Mouse (Mus musculus): ENCODE measurements around the gene Xrcc3. TPM values are rescaled to one million over a fixed set of nuclear protein-coding genes. Genes with fewer than 3 reads are reported as not detected.

Xrcc3 gene
- total and polyA plus RNA-seq, 3 experiments = 11.8 to 16.3 (median 13.3) TPM

DNA sequence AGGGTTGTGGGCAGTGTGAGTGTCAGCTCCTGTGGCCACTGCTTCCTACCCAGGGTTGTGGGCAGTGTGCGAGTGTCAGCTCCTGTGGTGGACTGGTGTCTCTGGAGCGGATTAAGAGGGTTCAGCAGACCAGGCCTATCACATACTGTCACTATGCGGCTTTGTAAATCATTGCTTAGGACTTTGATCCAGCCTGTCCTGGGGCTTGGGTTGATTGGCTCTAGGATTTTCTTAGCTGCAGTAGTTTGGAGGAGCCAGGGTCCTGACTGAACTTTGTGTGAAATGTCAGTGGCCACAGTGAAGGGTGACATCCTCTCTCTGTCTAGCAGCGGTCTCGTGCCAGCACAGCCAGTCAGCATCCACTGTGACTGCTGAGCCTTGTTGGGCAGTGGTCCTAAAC lies 23.6 kb downstream of the Xrcc3 start:
- Histone ChIP-seq H3K4me3 (replicated peaks in 1 of 3; ENCODE audit: low read depth in 2 of 3, low read length in 2 of 3, poor library complexity in 1 of 3) (no peak overlapping the region), H3K4me2 (ENCODE audit: insufficient read depth, low read depth, poor library complexity, severe bottlenecking) (no peak overlapping the region), H3K36me3 (replicated peaks in 1 of 2; ENCODE audit: control insufficient read depth in 1 of 2, insufficient read depth in 1 of 2, low read length in 1 of 2) (peaks cover 64 to 87% of the 10 kb centered on the region in 2 experiments), H3K9me3 (replicated peaks; ENCODE audit: low read length) (no peaks in the 10 kb centered on the region), H3K9ac (ENCODE audit: insufficient read depth, low read depth) (no peak overlapping the region), H3K4me1 (ENCODE audit: control insufficient read depth in 1 of 2, insufficient read depth in 2 of 2) (peaks cover 13 to 52% of the 10 kb centered on the region in 2 experiments), H3K79me2 (replicated peaks; ENCODE audit: control insufficient read depth, extremely low read depth, insufficient read depth, poor library complexity, severe bottlenecking) (no peaks in the 10 kb centered on the region; the same call in 1 of the 2 replicates), H3K27ac (ENCODE audit: insufficient read depth, low read depth) (no peak overlapping the region), H3K27me3 (replicated peaks) (no peaks in the 10 kb centered on the region)
- no peak for DNase-seq (ENCODE audit: extremely low read depth)
- no peak for TF ChIP-seq ZC3H11A (IDR thresholded peaks at IDR 0.05; ENCODE audit: low read depth, low read length)
- no peak for TF ChIP-seq ZKSCAN1 (IDR thresholded peaks at IDR 0.05; ENCODE audit: borderline replicate concordance, low read depth, low read length)
- no peak for TF ChIP-seq NELFE (IDR thresholded peaks at IDR 0.05; ENCODE audit: low read depth, low read length)
- no peak for TF ChIP-seq SIN3A (IDR thresholded peaks at IDR 0.05; ENCODE audit: low read length)
- no peak for TF ChIP-seq IRF4 (IDR thresholded peaks at IDR 0.05; ENCODE audit: low read depth, low read length)
- no peak for TF ChIP-seq BHLHE40 (IDR thresholded peaks at IDR 0.05; ENCODE audit: low read depth, low read length)
- TF ChIP-seq E2F4 (IDR thresholded peaks at IDR 0.05; ENCODE audit: insufficient replicate concordance, low read depth, low read length) = no peak
- no peak for TF ChIP-seq USF2 (conservative IDR thresholded peaks at IDR 0.05; ENCODE audit: low read depth, low read length)
- TF ChIP-seq MEF2A (IDR thresholded peaks at IDR 0.05; ENCODE audit: borderline replicate concordance, low read depth, low read length) = no peak
- TF ChIP-seq CHD2 (IDR thresholded peaks at IDR 0.05; ENCODE audit: low read length) = no peak
- no peak for TF ChIP-seq TCF12 (IDR thresholded peaks at IDR 0.05; ENCODE audit: low read depth, low read length)
- no peak for TF ChIP-seq JUND (conservative IDR thresholded peaks at IDR 0.05; ENCODE audit: low read depth, low read length)
- no peak for TF ChIP-seq PAX5 (IDR thresholded peaks at IDR 0.05; ENCODE audit: low read length)
- TF ChIP-seq CHD1 (IDR thresholded peaks at IDR 0.05; ENCODE audit: low read depth, low read length) = no peak
- TF ChIP-seq POLR2A (IDR thresholded peaks at IDR 0.05; ENCODE audit: low read depth, low read length) = no peak
- TF ChIP-seq MAX (IDR thresholded peaks at IDR 0.05; ENCODE audit: low read length) = no peak
- no peak for TF ChIP-seq RAD21 (IDR thresholded peaks at IDR 0.05; ENCODE audit: low read depth, low read length)
- in situ Hi-C loops (cut with MboI; ENCODE audit: low pct_ligation_motif_present, low pct_unique_long_range_greater_than_20kb, low sequenced_read_pairs) (no loop called here), dilution Hi-C loops (cut with MboI; ENCODE audit: extremely low pct_ligation_motif_present, extremely low pct_unique_long_range_greater_than_20kb, low sequenced_read_pairs) (no loop called here)

DNA sequence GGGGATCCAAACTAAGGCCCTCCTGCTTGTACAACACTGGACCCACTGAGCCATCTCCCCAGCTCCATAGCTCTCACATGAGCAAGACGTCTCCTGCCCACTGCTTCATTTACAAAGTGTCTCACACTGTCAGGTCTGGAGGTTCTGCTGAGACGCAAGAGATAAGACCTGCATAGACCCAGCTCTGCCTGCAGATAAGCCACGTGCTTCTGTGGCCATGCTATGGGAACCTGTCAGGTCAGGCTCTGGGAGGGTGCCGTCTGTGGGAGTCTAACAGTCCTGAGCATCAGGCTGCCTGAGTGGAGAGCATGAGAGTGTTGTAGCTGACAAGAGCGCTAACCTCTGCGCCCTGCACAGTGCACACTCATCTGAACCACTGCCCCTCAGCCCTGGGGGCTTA lies 26.7 kb downstream of the Xrcc3 start:
- H3K4me2 ChIP-seq (ENCODE audit: insufficient read depth, low read depth, poor library complexity, severe bottlenecking) = no peak overlapping the region
- in situ Hi-C loops (cut with MboI; ENCODE audit: low pct_ligation_motif_present, low pct_unique_long_range_greater_than_20kb, low sequenced_read_pairs) = no loop called here
- H3K27me3 ChIP-seq (replicated peaks) = no peaks in the 10 kb centered on the region
- H3K36me3 ChIP-seq (replicated peaks in 1 of 2; ENCODE audit: control insufficient read depth in 1 of 2, insufficient read depth in 1 of 2, low read length in 1 of 2) = peaks cover 78 to 94% of the 10 kb centered on the region in 2 experiments
- no peak overlapping the region for H3K9ac ChIP-seq (ENCODE audit: insufficient read depth, low read depth)
- dilution Hi-C loops (cut with MboI; ENCODE audit: extremely low pct_ligation_motif_present, extremely low pct_unique_long_range_greater_than_20kb, low sequenced_read_pairs) = no loop called here
- H3K4me3 ChIP-seq (replicated peaks in 1 of 3; ENCODE audit: low read depth in 2 of 3, low read length in 2 of 3, poor library complexity in 1 of 3) = no peak overlapping the region
- H3K4me1 ChIP-seq (ENCODE audit: control insufficient read depth in 1 of 2, insufficient read depth in 2 of 2) = peaks cover 5 to 27% of the 10 kb centered on the region in 2 experiments
- H3K79me2 ChIP-seq (replicated peaks; ENCODE audit: control insufficient read depth, extremely low read depth, insufficient read depth, poor library complexity, severe bottlenecking) = no peaks in the 10 kb centered on the region; the same call in 1 of the 2 replicates
- TF ChIP-seq GABPA (IDR thresholded peaks at IDR 0.05; ENCODE audit: insufficient replicate concordance, low read depth, low read length) (no peak), MYC (IDR thresholded peaks at IDR 0.05; ENCODE audit: low read depth, low read length) (no peak), UBTF (IDR thresholded peaks at IDR 0.05; ENCODE audit: low read depth, low read length) (no peak), POLR2AphosphoS2 (IDR thresholded peaks at IDR 0.05; ENCODE audit: low read depth, low read length) (no peak), ZC3H11A (IDR thresholded peaks at IDR 0.05; ENCODE audit: low read depth, low read length) (no peak), SMC3 (IDR thresholded peaks at IDR 0.05; ENCODE audit: low read depth, low read length) (no peak), E2F4 (IDR thresholded peaks at IDR 0.05; ENCODE audit: insufficient replicate concordance, low read depth, low read length) (no peak), MAFK (IDR thresholded peaks at IDR 0.05; ENCODE audit: insufficient replicate concordance, low read length) (no peak), NELFE (IDR thresholded peaks at IDR 0.05; ENCODE audit: low read depth, low read length) (no peak), CTCF (conservative IDR thresholded peaks at IDR 0.05 in 1 of 2, IDR thresholded peaks at IDR 0.05 in 1 of 2; ENCODE audit: low read depth in 2 of 2, low read length in 2 of 2) (no peak), TBP (conservative IDR thresholded peaks at IDR 0.05; ENCODE audit: low read depth, low read length) (no peak), IRF4 (IDR thresholded peaks at IDR 0.05; ENCODE audit: low read depth, low read length) (no peak), RCOR1 (conservative IDR thresholded peaks at IDR 0.05; ENCODE audit: low read depth, low read length) (no peak), MAZ (IDR thresholded peaks at IDR 0.05; ENCODE audit: low read depth, low read length) (no peak), MEF2A (IDR thresholded peaks at IDR 0.05; ENCODE audit: borderline replicate concordance, low read depth, low read length) (no peak), TCF12 (IDR thresholded peaks at IDR 0.05; ENCODE audit: low read depth, low read length) (no peak), PAX5 (IDR thresholded peaks at IDR 0.05; ENCODE audit: low read length) (no peak), NRF1 (IDR thresholded peaks at IDR 0.05; ENCODE audit: low read depth, low read length) (no peak), HCFC1 (IDR thresholded peaks at IDR 0.05; ENCODE audit: low read depth, low read length) (no peak)
- DNase-seq (ENCODE audit: extremely low read depth) = no peak
- no peak overlapping the region for H3K27ac ChIP-seq (ENCODE audit: insufficient read depth, low read depth)
- no peaks in the 10 kb centered on the region for H3K9me3 ChIP-seq (replicated peaks; ENCODE audit: low read length)

All from CH12.LX (cell line).